In the genomic region with DNA sequence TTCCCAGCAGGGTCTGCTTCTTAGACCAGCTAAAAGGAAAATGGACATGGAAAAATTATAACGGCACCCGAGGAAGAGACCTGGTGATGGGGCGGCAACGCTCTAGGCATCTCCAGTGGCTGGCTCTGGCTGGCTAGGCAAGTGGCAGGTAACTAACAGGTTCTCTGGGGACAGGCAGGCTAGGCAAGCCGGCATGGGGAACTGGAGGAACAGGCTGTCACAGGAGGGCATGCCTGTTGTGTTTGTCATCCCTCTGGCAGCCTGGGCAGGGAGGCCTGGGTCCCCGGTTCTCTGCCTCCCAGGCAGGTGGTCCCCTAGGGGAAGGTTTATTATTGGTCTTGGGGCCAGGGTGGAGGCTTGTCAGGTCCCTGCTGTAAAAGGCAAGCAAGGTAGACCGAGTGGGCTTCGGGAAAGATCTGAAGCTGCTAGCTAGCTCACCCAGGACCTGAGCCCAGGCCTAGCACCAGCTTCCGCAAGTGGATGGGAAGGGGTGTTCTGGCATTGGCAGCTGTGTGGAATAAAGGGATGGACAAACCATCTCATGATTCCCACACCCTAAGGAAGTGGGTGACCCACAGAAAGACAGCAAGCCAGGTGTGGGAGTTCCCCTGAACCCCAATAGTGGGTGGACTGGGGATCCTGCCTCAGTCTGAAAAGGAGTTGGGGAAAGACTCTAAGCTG, we compare ENCODE assay signal across 9 mouse cellular contexts. TPM values are rescaled to one million over a fixed set of nuclear protein-coding genes. Genes with fewer than 3 reads are reported as not detected.
A peak's percentile ranks its signal among the peaks of the same experiment; 100 is the strongest.
DNase-seq lines count a peak whose midpoint lies in the region; ATAC-seq and TF ChIP-seq lines count a peak whose summit lies in the region.
"Had no signal": no experiment of that assay in that cellular context is flagged by ENCODE, and none has a peak within 500 bp of the region (broad histone marks: within the 10 kb centered on the region; RNA-seq: fewer than 3 reads in every experiment).

No protein-coding gene starts in this region.

- WGBS in neural tube, embryonic 11.5 days, result 42% methylated on average over 9 of the region's 9 CpGs
- WGBS in forebrain, embryonic 15.5 days, result 47% methylated on average over 9 of the region's 9 CpGs
- 50% methylated on average over 9 of the region's 9 CpGs for WGBS in stomach, postnatal 0 days

- DNase-seq in neural tube, embryonic 11.5 days (ENCODE audit: low spot score), result peak; percentile 21
- DNase-seq in neural tube, embryonic 10.5 days (ENCODE audit: extremely low spot score, low spot score), result no peak
- DNase-seq in liver, result peak; percentile 43
- DNase-seq in stomach, postnatal 0 days (ENCODE audit: low spot score), result peak; percentile 45
- no peak for DNase-seq in lung, postnatal 10 days
- no peak for DNase-seq in gastrocnemius, postnatal 10 days
- DNase-seq: adrenal gland, postnatal 14 days; lung, postnatal 4 days had no signal

- peak overlapping the region; percentile 60; the same call in 1 of the 2 replicates for H3K27ac ChIP-seq in neural tube, embryonic 11.5 days (ENCODE audit: low read depth, low read length)
- H3K27ac ChIP-seq in forebrain, embryonic 15.5 days (replicated peaks), result peak overlapping the region; percentile 76
- H3K27ac ChIP-seq in stomach, postnatal 0 days (replicated peaks), result peak overlapping the region; percentile 49

- no peak overlapping the region; the same call in 1 of the 2 replicates for H3K9ac ChIP-seq in neural tube, embryonic 11.5 days (ENCODE audit: low read length)
- H3K9ac ChIP-seq in forebrain, embryonic 15.5 days (replicated peaks), result peak overlapping the region; percentile 59; the same call in 1 of the 2 replicates
- H3K9ac ChIP-seq in stomach, postnatal 0 days (ENCODE audit: low read length), result no peak overlapping the region

- no peak overlapping the region; the same call in 1 of the 2 replicates for H3K4me3 ChIP-seq in neural tube, embryonic 11.5 days (ENCODE audit: low read depth, low read length)
- peak overlapping the region; percentile 80 for H3K4me3 ChIP-seq in forebrain, embryonic 15.5 days
- H3K4me3 ChIP-seq in stomach, postnatal 0 days (ENCODE audit: low read depth, low read length), result no peak overlapping the region

- H3K9me3 ChIP-seq in neural tube, embryonic 11.5 days (ENCODE audit: control insufficient read depth, low read length), result no peaks in the 10 kb centered on the region
- H3K9me3 ChIP-seq in forebrain, embryonic 15.5 days, result no peaks in the 10 kb centered on the region
- H3K9me3 ChIP-seq in stomach, postnatal 0 days (ENCODE audit: control insufficient read depth, low read length), result no peaks in the 10 kb centered on the region

- no peaks in the 10 kb centered on the region for H3K36me3 ChIP-seq in neural tube, embryonic 11.5 days (ENCODE audit: control insufficient read depth, insufficient read depth, low read length)
- no peaks in the 10 kb centered on the region for H3K36me3 ChIP-seq in forebrain, embryonic 15.5 days
- H3K36me3 ChIP-seq in stomach, postnatal 0 days (ENCODE audit: control insufficient read depth, insufficient read depth, low read length), result no peaks in the 10 kb centered on the region

- H3K4me1 ChIP-seq in neural tube, embryonic 11.5 days (ENCODE audit: control insufficient read depth, insufficient read depth, low read length), result peaks cover 38% of the 10 kb centered on the region
- peaks cover 36% of the 10 kb centered on the region for H3K4me1 ChIP-seq in forebrain, embryonic 15.5 days
- H3K4me1 ChIP-seq in stomach, postnatal 0 days (replicated peaks; ENCODE audit: control insufficient read depth, insufficient read depth), result no peaks in the 10 kb centered on the region

- no peak for TF ChIP-seq CTCF in stomach, postnatal 0 days (IDR thresholded peaks at IDR 0.05; ENCODE audit: low read depth)

- TF ChIP-seq EP300 in stomach, postnatal 0 days (optimal IDR thresholded peaks at IDR 0.05), result no peak

- peaks cover 19% of the 10 kb centered on the region for H3K27me3 ChIP-seq in neural tube, embryonic 11.5 days (ENCODE audit: control insufficient read depth, insufficient read depth, low read length)
- no peaks in the 10 kb centered on the region; the same call in 1 of the 2 replicates for H3K27me3 ChIP-seq in forebrain, embryonic 15.5 days
- H3K27me3 ChIP-seq in stomach, postnatal 0 days (ENCODE audit: control insufficient read depth, insufficient read depth, low read length), result no peaks in the 10 kb centered on the region

- ATAC-seq in neural tube, embryonic 11.5 days (ENCODE audit: insufficient read depth, low FRiP score, low TSS enrichment), result no peak
- no peak for ATAC-seq in forebrain, embryonic 15.5 days (replicated peaks)
- no peak for ATAC-seq in stomach, postnatal 0 days (ENCODE audit: low FRiP score, low TSS enrichment)

- peak overlapping the region; percentile 97; the same call in 1 of the 2 replicates for H3K4me2 ChIP-seq in neural tube, embryonic 11.5 days (ENCODE audit: low read depth)
- H3K4me2 ChIP-seq in forebrain, embryonic 15.5 days (replicated peaks), result peak overlapping the region; percentile 73
- H3K4me2 ChIP-seq in stomach, postnatal 0 days (replicated peaks; ENCODE audit: low read depth), result no peak overlapping the region

RNA-seq across cellular contexts. Expression of a gene that starts 2.8 kb away (rescaled TPM):
- polyA plus RNA-seq in neural tube, embryonic 11.5 days (2014; fragmentation: Nextera tagmentation; extraction: Ambion mirVana), result 32.1 and 37.5 TPM in 2 replicates
- polyA plus RNA-seq in forebrain, embryonic 15.5 days (2015; fragmentation: Nextera tagmentation; extraction: Ambion mirVana), result 44.1 and 44.8 TPM in 2 replicates
- 4.4 and 4.8 TPM in 2 replicates for polyA plus RNA-seq in stomach, postnatal 0 days (2015; fragmentation: Nextera tagmentation; extraction: Ambion mirVana)
- 1 to 10 TPM; 4.3 to 6.3 TPM for total RNA-seq in gastrocnemius, postnatal 10 days (2021)

RNA-seq across cellular contexts. Expression of a gene that starts 34.4 kb away (rescaled TPM):
- not detected in 2 replicates for polyA plus RNA-seq in neural tube, embryonic 11.5 days (2014; fragmentation: Nextera tagmentation; extraction: Ambion mirVana)
- polyA plus RNA-seq in forebrain, embryonic 15.5 days (2015; fragmentation: Nextera tagmentation; extraction: Ambion mirVana), result not detected in 2 replicates
- not detected in 2 replicates for polyA plus RNA-seq in stomach, postnatal 0 days (2015; fragmentation: Nextera tagmentation; extraction: Ambion mirVana)
- not detected for total RNA-seq in gastrocnemius, postnatal 10 days (2021)
- total RNA-seq: adrenal gland, postnatal 14 days had no signal

Comparison
In these comparisons a context has a peak if more than half of its experiments do, and no peak if none do; other contexts are left out.
1. DNase-seq: peak in neural tube, embryonic 11.5 days (single experiment), liver (single experiment) and stomach, postnatal 0 days (single experiment); none in neural tube, embryonic 10.5 days (single experiment), lung, postnatal 10 days (single experiment) and gastrocnemius, postnatal 10 days (single experiment).
2. Peak in every context shown above with its lines, with median percentiles within 50 percentile points of each other: H3K27ac ChIP-seq.